Mouse (Mus musculus) midbrain, postnatal 0 days (tissue): ENCODE results near the gene Mon2. TPM values are rescaled to one million over a fixed set of nuclear protein-coding genes. Genes with fewer than 3 reads are reported as not detected.

Source experiments
- ATAC-seq: fragments of 200-750 bp; cut with Nextera tagmentation; 2 replicates; pipeline ENCODE4 v1.8.0; 2017; ENCODE audit warnings: moderate number of reproducible peaks, mild to moderate bottlenecking, moderate TSS enrichment, moderate library complexity; ENCODE audit not compliant: low FRiP score
- DNase-seq: peaks from one replicate; pipeline ENCODE4 v3.0.0-alpha.2; 2015; ENCODE audit warnings: low spot score
- H3K27ac ChIP-seq: fragments of 300-500 bp; sonication (generic); 2 replicates; pipeline ENCODE4 v1.5.1; 2014; ENCODE audit warnings: low read depth, mild to moderate bottlenecking, low read length, mixed read lengths
- H3K27me3 ChIP-seq: fragments of 300-500 bp; sonication (generic); 2 replicates; pipeline ENCODE4 v1.6.1; 2014; ENCODE audit warnings: low read length, control low read depth, mixed read lengths; ENCODE audit not compliant: insufficient read depth
- H3K36me3 ChIP-seq: fragments of 300-500 bp; sonication (generic); 2 replicates; pipeline ENCODE4 v1.6.1; 2014; ENCODE audit warnings: low read length, control low read depth, mixed read lengths; ENCODE audit not compliant: insufficient read depth
- H3K4me1 ChIP-seq: fragments of 300-500 bp; sonication (generic); 2 replicates; pipeline ENCODE4 v1.6.1; 2014; ENCODE audit warnings: mild to moderate bottlenecking, control low read depth, antibody characterized with exemption, low read length, mixed read lengths; ENCODE audit not compliant: insufficient read depth
- H3K4me2 ChIP-seq: fragments of 300-500 bp; sonication (generic); 2 replicates; pipeline ENCODE4 v1.6.1; 2014; ENCODE audit warnings: low read depth, mild to moderate bottlenecking, low read length, mixed read lengths; ENCODE audit not compliant: poor library complexity, severe bottlenecking
- H3K4me3 ChIP-seq: fragments of 300-500 bp; sonication (generic); 2 replicates; pipeline ENCODE4 v1.5.1; 2014; ENCODE audit warnings: low read depth, mild to moderate bottlenecking, low read length, moderate library complexity
- H3K9ac ChIP-seq: fragments of 300-500 bp; sonication (generic); replicated peaks from 2 replicates; pipeline ENCODE4 v1.6.1; 2014; ENCODE audit warnings: mild to moderate bottlenecking, low read length, moderate library complexity, mixed read lengths; ENCODE audit not compliant: poor library complexity, severe bottlenecking
- H3K9me3 ChIP-seq: fragments of 300-500 bp; sonication (generic); 2 replicates; pipeline ENCODE4 v1.6.1; 2016; ENCODE audit warnings: low read length, control low read depth
- CTCF ChIP-seq: IDR thresholded peaks from 2 replicates; pipeline ENCODE4 v1.5.1; 2016; ENCODE audit warnings: antibody characterized with exemption, mild to moderate bottlenecking
- WGBS: fragments of 180-500 bp; shearing (Covaris S2); extraction: QIAGEN DNeasy Blood & Tissue Kit; methylation state at CpG from one replicate; pipeline ENCODE4 v1.1.7; 2014; 5-methylcytosine and 5-hydroxymethylcytosine counted together
- microRNA counts: library from miRNA; unstranded; fragments of <30 nt; microRNA quantifications from one replicate; lab custom pipeline; 2015
- microRNA-seq: library from miRNA; unstranded; fragments of <30 nt; microRNA quantifications from one replicate; pipeline ENCODE4, GENCODE M21; 2016; ENCODE audit warnings: borderline number of aligned reads
- polyA plus RNA-seq: library from polyadenylated mRNA; unstranded; fragments of >200 nt; fragmentation: Nextera tagmentation; extraction: Ambion mirVana; gene quantifications from 2 replicates; pipeline ENCODE4 v1.2.1, GENCODE M21; 2015
- total RNA-seq: library from RNA; depleted of rRNA; stranded (reverse); fragments of >200 nt; gene quantifications from 2 replicates; pipeline ENCODE4 v1.2.3, GENCODE M21; 2014; rRNA removed

Mon2 gene
- total and polyA plus RNA-seq, 2 experiments from 2014 or later: 16.8 to 46.0 TPM

- WGBS: 88% methylated on average over 7 of the region's 7 CpGs
- no peak for TF ChIP-seq CTCF
- no peak for ATAC-seq
Observed at GRCm38 (mm10) chr10:122942771-122943170, 133.5 kb downstream of the Mon2 start.

More at GRCm38 (mm10) chr10:122942771-122943170, 133.5 kb downstream of the Mon2 start:
- Histone ChIP-seq H3K36me3 (0 out of 2 replicates have a peak, but pooled peaks cover 2% of the 10 kb centered on the region), H3K9me3 (no peaks in the 10 kb centered on the region), H3K4me1 (no peaks in the 10 kb centered on the region), H3K4me2 (no peak overlapping the region), H3K27me3 (no peaks in the 10 kb centered on the region), H3K27ac (no peak overlapping the region), H3K9ac (no peak overlapping the region), H3K4me3 (no peak overlapping the region)
- DNase-seq: no peak

MicroRNAs encoded within 50 kb of the gene (microRNA counts, 519-probe panel; counts per million panel counts)
- microRNA mmu-let-7i (lab: Ali Mortazavi, UCI): 6,290 counts per million, percentile 98 among the panel's probes with 10 or more counts

Small RNA genes within 50 kb of the gene (microRNA-seq; reads per million reads assigned to microRNA genes)
- gene Mirlet7i: 25,494 reads per million, percentile 99 among the genes with 10 or more reads in this experiment

Other genes starting within 250 kb of the Mon2 start
- gene Usp15, start 120.5 kb upstream of the Mon2 start, total RNA-seq: 62.0 and 88.5 TPM in 2 replicates
- gene Usp15, start 120.5 kb upstream of the Mon2 start, polyA plus RNA-seq: 57.7 and 65.4 TPM in 2 replicates
- gene Fam19a2, start 187.5 kb upstream of the Mon2 start, total RNA-seq: 146 and 167 TPM in 2 replicates
- gene Fam19a2, start 187.5 kb upstream of the Mon2 start, polyA plus RNA-seq: 68.3 and 70.8 TPM in 2 replicates